Mouse (Mus musculus) lung, postnatal 0 days (tissue): ENCODE measurements around the gene Dgkz. TPM values are rescaled to one million over a fixed set of nuclear protein-coding genes. Genes with fewer than 3 reads are reported as not detected.
A peak's percentile ranks its signal among the peaks of the same experiment; 100 is the strongest.

Experiments
- ATAC-seq: fragments of 200-750 bp; cut with Nextera tagmentation; 2 replicates; pipeline ENCODE4 v1.8.0; 2017; ENCODE audit warnings: moderate library complexity
- DNase-seq: peaks from one replicate; pipeline ENCODE4 v3.0.0-alpha.2; 2016; ENCODE audit warnings: low spot score
- H3K27ac ChIP-seq: fragments of 300-500 bp; sonication (generic); 2 replicates; pipeline ENCODE4 v1.5.1; 2014; ENCODE audit warnings: antibody characterized with exemption, mild to moderate bottlenecking, low read length, mixed read lengths
- H3K27me3 ChIP-seq: fragments of 300-500 bp; sonication (generic); replicated peaks from 2 replicates; pipeline ENCODE4 v1.6.1; 2014; ENCODE audit warnings: low read length, mixed read lengths; ENCODE audit not compliant: insufficient read depth
- H3K36me3 ChIP-seq: fragments of 300-500 bp; sonication (generic); 2 replicates; pipeline ENCODE4 v1.6.1; 2014; ENCODE audit warnings: low read length, mixed read lengths; ENCODE audit not compliant: insufficient read depth
- H3K4me1 ChIP-seq: fragments of 300-500 bp; sonication (generic); 2 replicates; pipeline ENCODE4 v1.6.1; 2014; ENCODE audit warnings: antibody characterized with exemption, low read depth, low read length, mixed read lengths; ENCODE audit not compliant: insufficient read depth
- H3K4me2 ChIP-seq: fragments of 300-500 bp; sonication (generic); replicated peaks from 2 replicates; pipeline ENCODE4 v1.6.1; 2014; ENCODE audit warnings: low read depth, mild to moderate bottlenecking, low read length, moderate library complexity, mixed read lengths
- H3K4me3 ChIP-seq: fragments of 300-500 bp; sonication (generic); 2 replicates; pipeline ENCODE4 v1.5.1; 2014; ENCODE audit warnings: low read depth, low read length
- H3K9ac ChIP-seq: fragments of 300-500 bp; sonication (generic); replicated peaks from 2 replicates; pipeline ENCODE4 v1.6.1; 2014; ENCODE audit warnings: low read depth, mild to moderate bottlenecking
- H3K9me3 ChIP-seq: fragments of 300-500 bp; sonication (generic); 2 replicates; pipeline ENCODE4 v1.6.1; 2016; ENCODE audit warnings: low read length, mixed read lengths
- CTCF ChIP-seq: IDR thresholded peaks from 2 replicates; pipeline ENCODE4 v1.5.1; 2016; ENCODE audit warnings: antibody characterized with exemption, mild to moderate bottlenecking
- EP300 ChIP-seq: IDR thresholded peaks from 2 replicates; pipeline ENCODE4 v1.6.1; 2016; ENCODE audit warnings: antibody characterized with exemption, mild to moderate bottlenecking, control low read depth
- WGBS: fragments of 180-500 bp; shearing (Covaris S2); extraction: QIAGEN DNeasy Blood & Tissue Kit; methylation state at CpG from one replicate; pipeline ENCODE4 v1.1.7; 2014; 5-methylcytosine and 5-hydroxymethylcytosine counted together
- polyA plus RNA-seq: library from polyadenylated mRNA; unstranded; fragments of >200 nt; fragmentation: Nextera tagmentation; extraction: Ambion mirVana; gene quantifications from 2 replicates; pipeline ENCODE4 v1.2.1, GENCODE M21; 2015

Gene Dgkz
- polyA plus RNA-seq, 1 experiment from 2014 or later, result 50.7 TPM

DNA sequence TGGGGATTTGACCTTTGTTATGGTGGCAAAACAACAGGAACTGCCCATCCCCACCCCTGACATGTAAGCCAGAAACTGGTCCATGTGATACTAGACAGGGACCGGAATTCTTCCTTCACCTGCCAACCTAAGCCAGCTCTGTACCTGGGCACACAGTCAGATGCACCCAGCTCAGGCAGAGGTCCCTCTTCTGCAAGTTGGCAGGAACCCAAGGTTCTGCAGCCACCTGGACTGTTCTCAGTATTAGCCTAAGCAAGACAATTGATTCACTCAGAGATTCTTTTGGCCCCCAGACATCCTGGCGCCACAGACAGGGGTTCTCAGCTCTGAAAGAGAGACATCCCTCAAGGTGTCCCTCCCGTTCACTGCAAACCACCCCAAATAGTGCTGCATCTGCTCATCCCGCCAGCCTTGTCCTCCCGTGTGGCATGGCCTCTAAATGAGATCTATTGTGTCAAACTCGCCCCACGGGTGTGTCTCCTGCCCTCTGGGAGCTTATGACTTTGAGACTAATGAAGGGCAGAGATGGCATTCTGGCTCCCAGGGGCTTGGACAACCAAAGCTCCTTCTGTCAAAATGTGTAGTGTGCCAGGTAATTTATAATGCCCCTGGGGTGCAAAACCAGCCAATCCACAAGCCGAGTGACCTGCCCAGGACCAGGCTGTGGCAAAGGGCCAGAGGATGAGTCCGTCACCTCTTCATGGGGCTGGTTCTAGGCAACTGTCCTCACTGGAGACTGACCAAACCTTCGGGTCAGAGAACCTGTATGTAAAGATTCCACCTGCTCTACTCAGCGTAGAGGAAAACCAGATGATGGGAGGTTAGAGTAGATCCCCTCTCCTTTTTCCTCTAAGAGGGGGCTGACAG, 15.9 kb downstream of the Dgkz start:
- no peaks in the 10 kb centered on the region for H3K36me3 ChIP-seq
- peaks cover 27% of the 10 kb centered on the region for H3K4me1 ChIP-seq
- H3K9ac ChIP-seq, result no peak overlapping the region
- TF ChIP-seq CTCF (no peak), EP300 (no peak)
- 71% methylated on average over 11 of the region's 11 CpGs for WGBS
- no peak for DNase-seq
- no peak for ATAC-seq
- H3K27me3 ChIP-seq, result no peaks in the 10 kb centered on the region
- H3K27ac ChIP-seq, result no peak overlapping the region
- no peak overlapping the region for H3K4me2 ChIP-seq
- no peaks in the 10 kb centered on the region for H3K9me3 ChIP-seq
- H3K4me3 ChIP-seq, result no peak overlapping the region

DNA sequence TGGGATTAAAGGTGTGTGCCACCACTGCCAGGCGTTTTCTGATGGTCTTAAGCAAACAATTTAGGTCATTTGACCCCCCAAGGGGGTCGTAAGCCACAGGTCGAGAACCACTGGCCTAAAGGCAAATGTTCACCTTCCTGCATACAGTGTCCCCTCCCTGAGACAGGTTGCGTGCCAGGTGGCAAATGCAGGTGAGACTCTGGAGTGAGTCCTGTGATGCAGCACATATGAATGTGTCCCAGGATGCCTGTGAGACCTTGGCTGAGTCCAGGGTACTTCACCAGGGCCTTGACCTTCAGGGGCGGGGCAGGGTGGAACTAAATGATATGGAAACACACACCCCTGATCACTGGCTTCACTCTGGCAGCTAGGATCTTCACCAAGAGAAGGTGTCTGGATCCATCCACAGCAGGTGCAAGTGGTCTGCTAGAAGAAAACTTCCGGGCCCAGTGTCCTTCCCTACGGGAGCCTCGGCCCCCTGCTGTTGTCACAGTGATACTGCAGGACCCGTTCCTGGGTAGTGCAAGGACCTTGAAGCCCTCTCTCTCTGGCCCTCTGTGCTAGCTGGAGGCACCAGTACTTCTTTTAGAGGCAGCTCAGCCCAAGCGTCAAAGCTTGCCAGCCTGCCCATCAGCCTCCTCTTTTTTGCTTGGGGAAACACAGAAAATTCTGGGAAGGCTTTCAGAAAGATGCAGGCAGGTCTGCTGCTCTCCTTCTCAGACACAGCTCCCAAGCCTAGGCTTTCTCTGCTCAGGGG, 16.8 kb downstream of the Dgkz start:
- no peak overlapping the region for H3K4me3 ChIP-seq
- peaks cover 27% of the 10 kb centered on the region for H3K4me1 ChIP-seq
- H3K27me3 ChIP-seq, result no peaks in the 10 kb centered on the region
- H3K27ac ChIP-seq, result no peak overlapping the region
- WGBS, result 42% methylated on average over 10 of the region's 10 CpGs
- no peaks in the 10 kb centered on the region for H3K36me3 ChIP-seq
- H3K4me2 ChIP-seq, result no peak overlapping the region
- ATAC-seq (no peak), DNase-seq (peak; percentile 72)
- no peak for TF ChIP-seq EP300
- peak; percentile 87 for TF ChIP-seq CTCF
- no peak overlapping the region for H3K9ac ChIP-seq
- no peaks in the 10 kb centered on the region for H3K9me3 ChIP-seq

DNA sequence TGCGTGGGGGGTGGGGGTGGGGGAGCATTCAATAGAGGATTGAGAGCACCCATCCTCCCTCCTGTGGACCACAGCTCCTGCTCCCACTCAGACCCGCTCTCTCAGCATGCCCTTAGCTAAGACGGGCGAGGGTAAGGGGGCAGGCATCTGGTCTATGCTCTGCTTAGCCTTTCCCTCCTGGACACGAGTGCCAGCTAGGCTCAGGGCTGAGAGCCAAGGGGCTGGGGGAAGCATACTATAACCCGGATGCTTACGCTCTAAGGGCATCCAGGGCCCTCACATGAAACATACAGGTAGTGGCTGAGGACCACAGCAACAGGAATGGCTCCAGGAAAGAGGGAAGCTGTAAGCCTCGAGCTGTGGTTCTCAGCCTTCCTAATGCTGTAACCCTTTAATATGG, 17.6 kb downstream of the Dgkz start:
- Histone ChIP-seq H3K27me3 (no peaks in the 10 kb centered on the region), H3K36me3 (no peaks in the 10 kb centered on the region), H3K4me1 (peaks cover 34% of the 10 kb centered on the region), H3K9ac (no peak overlapping the region), H3K9me3 (no peaks in the 10 kb centered on the region), H3K4me3 (no peak overlapping the region), H3K27ac (no peak overlapping the region), H3K4me2 (no peak overlapping the region)
- ATAC-seq (no peak), DNase-seq (no peak)
- TF ChIP-seq EP300 (no peak), CTCF (no peak)
- WGBS, result 79% methylated on average over 8 of the region's 8 CpGs

DNA sequence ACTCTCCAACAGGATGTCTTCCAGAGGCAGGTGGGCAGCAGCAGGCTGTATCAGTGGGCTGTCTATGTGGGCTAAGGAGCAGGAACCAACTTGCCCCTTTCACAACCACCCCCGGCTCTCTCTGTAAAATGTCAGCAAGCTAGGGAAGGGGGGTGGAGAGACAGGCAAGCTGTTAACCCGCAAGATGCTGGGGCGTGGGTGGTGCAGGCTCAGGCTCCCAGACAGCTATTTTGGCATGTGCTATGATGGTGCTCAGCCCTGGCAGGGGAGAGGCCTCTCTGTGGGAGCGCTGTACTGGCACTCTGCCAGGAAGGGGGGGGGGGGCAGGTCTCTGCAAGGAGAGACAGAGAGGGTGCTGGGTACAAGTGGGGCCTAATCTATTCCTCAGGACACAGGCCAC, 18.6 kb downstream of the Dgkz start:
- Histone ChIP-seq H3K4me3 (no peak overlapping the region), H3K9ac (no peak overlapping the region), H3K4me1 (peaks cover 28% of the 10 kb centered on the region), H3K27me3 (no peaks in the 10 kb centered on the region), H3K27ac (peak overlapping the region; percentile 15; the same call in 1 of the 2 replicates), H3K36me3 (no peaks in the 10 kb centered on the region), H3K9me3 (no peaks in the 10 kb centered on the region), H3K4me2 (no peak overlapping the region)
- DNase-seq, result peak; percentile 42
- TF ChIP-seq EP300 (no peak), CTCF (no peak)
- 7% methylated on average over 3 of the region's 4 CpGs for WGBS
- peak; percentile 18 for ATAC-seq

DNA sequence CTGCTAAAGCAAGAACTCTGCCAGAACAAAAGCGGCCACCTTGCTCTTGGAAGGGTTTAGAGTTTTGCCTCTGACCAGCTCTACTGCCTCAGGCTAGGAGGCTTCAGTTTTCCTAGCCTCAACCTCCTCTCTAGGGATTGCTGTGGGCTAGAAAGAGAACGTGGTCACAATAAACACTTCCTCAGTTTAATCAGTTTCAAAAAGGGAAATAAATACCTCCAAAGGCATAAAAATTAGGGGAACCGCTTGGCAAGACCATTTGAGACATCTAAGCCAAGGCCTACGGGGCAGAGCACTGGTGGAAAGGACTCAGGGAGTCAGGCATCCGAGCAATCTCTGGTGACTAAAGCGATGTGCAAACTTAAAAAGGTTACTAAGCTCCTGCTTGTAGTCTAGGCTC, 19.8 kb downstream of the Dgkz start:
- Histone ChIP-seq H3K4me2 (no peak overlapping the region), H3K4me3 (no peak overlapping the region), H3K27me3 (no peaks in the 10 kb centered on the region), H3K9ac (0 out of 2 replicates have a peak overlapping the region, but pooled peaks have one; percentile 16), H3K27ac (peak overlapping the region; percentile 68; the same call in 1 of the 2 replicates), H3K9me3 (no peaks in the 10 kb centered on the region), H3K36me3 (no peaks in the 10 kb centered on the region), H3K4me1 (peaks cover 25% of the 10 kb centered on the region)
- no peak for DNase-seq
- TF ChIP-seq CTCF (no peak), EP300 (no peak)
- 68% methylated on average over 6 of the region's 6 CpGs for WGBS
- ATAC-seq, result no peak

DNA sequence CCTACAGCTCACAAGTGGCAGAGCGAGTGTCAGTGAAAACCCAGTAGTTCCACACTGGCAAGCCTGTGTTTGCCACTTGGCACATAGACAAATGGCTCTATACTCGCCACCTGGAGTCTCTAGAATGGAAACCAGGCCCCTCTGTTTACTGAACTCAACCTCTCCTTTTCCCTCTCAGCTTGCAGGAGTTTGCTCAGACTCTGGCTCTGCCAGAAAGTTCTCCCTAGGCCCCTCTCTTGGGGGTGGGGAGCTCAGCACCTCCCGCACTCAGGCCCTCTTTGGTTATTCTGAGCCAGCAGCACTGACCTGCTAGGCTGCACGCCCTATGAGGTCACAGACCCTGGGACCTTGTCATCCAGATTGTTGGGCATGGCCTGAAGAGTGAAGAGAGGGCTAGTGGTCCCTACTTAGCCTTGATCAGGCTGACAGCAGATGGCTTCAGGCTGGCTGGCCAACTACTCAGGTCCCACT, 20.5 kb downstream of the Dgkz start:
- no peak for TF ChIP-seq EP300
- TF ChIP-seq CTCF, result no peak
- 41% methylated on average over 4 of the region's 4 CpGs for WGBS
- Histone ChIP-seq H3K27me3 (no peaks in the 10 kb centered on the region), H3K4me1 (peaks cover 32% of the 10 kb centered on the region), H3K4me2 (no peak overlapping the region), H3K9me3 (no peaks in the 10 kb centered on the region), H3K36me3 (no peaks in the 10 kb centered on the region), H3K9ac (no peak overlapping the region), H3K4me3 (no peak overlapping the region), H3K27ac (peak overlapping the region; percentile 68)
- ATAC-seq (no peak), DNase-seq (no peak)
